Mouse (Mus musculus) embryonic fibroblast, embryonic 13.5 days (primary cell): Measurements from ENCODE around the gene Cnn1.

Experiments used
- CTCF ChIP-seq: IDR thresholded peaks from 2 replicates; pipeline ENCODE4 v1.5.1; 2011; ENCODE audit warnings: mild to moderate bottlenecking, control low read depth, low read length, moderate library complexity, borderline replicate concordance; ENCODE audit not compliant: insufficient read depth
- POLR2A ChIP-seq: IDR thresholded peaks from 2 replicates; pipeline ENCODE4 v1.6.1; 2011; ENCODE audit warnings: low read depth, mild to moderate bottlenecking, control low read depth, low read length, moderate library complexity

DNA sequence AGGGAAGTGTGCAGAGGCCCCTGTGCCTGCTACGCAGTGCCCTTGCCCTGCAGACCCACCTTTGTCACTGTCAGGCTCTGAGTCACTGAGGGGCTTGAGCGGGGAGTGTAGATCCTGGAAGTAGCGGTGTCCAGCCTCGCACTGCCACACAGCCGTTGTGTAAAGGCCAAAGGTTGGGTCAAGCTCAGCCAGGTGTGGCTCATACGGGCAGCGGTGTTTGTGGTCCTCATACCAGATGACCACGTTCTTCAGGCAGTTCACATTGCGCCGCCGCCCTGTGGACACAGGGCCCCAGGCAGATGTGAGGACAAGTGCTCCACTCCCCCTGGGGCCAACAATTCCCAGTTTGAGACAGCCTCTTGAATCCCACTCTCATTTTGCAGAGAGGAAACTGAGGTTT, 33.4 kb upstream of the Cnn1 start:
- no peak for TF ChIP-seq CTCF
- no peak for TF ChIP-seq POLR2A
